Mouse (Mus musculus): ENCODE measurements at regions not wholly inside any gene's neighbourhood (a gene's known extent, or its start where the extent isn't known, plus 50 kb on each side); places are given as distances from the start of the nearest gene placed in this dataset.

DNA sequence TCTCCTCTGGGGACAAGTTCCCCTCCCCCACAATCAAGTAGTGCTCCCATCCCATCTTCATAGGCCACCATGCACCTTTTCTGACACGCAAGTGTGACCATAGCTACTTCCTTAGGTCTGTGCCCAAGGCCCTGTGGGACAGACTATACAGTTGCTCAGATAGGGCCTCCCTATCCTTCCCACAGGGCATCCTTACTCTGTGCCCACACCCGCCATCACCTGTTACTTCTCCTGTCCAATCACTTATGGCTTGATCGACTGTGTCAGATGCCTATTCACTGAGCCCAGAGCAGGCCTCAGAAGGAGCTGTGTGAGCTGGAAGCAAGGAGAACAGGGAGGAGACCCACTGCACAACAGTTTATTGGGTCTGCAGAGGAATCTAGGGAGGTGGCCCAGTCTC, 56.6 kb upstream of the Lrpap1 start:
- no peak for TF ChIP-seq CTCF (IDR thresholded peaks at IDR 0.05; ENCODE audit: extremely low read depth, insufficient read depth, low read length)
- TF ChIP-seq POLR2A (IDR thresholded peaks at IDR 0.05; ENCODE audit: extremely low read depth, insufficient read depth, low read length) = no peak

All from cortical plate, adult 2 months (tissue).